Mouse (Mus musculus) midbrain, postnatal 0 days (tissue): Measurements from ENCODE around the gene Nfatc2ip. TPM values are rescaled to one million over a fixed set of nuclear protein-coding genes. Genes with fewer than 3 reads are reported as not detected.
A peak's percentile ranks its signal among the peaks of the same experiment; 100 is the strongest.

Experiments
- ATAC-seq: fragments of 200-750 bp; cut with Nextera tagmentation; 2 replicates; pipeline ENCODE4 v1.8.0; 2017; ENCODE audit warnings: moderate number of reproducible peaks, mild to moderate bottlenecking, moderate TSS enrichment, moderate library complexity; ENCODE audit not compliant: low FRiP score
- DNase-seq: peaks from one replicate; pipeline ENCODE4 v3.0.0-alpha.2; 2015; ENCODE audit warnings: low spot score
- H3K27ac ChIP-seq: fragments of 300-500 bp; sonication (generic); 2 replicates; pipeline ENCODE4 v1.5.1; 2014; ENCODE audit warnings: low read depth, mild to moderate bottlenecking, low read length, mixed read lengths
- H3K27me3 ChIP-seq: fragments of 300-500 bp; sonication (generic); 2 replicates; pipeline ENCODE4 v1.6.1; 2014; ENCODE audit warnings: low read length, control low read depth, mixed read lengths; ENCODE audit not compliant: insufficient read depth
- H3K36me3 ChIP-seq: fragments of 300-500 bp; sonication (generic); 2 replicates; pipeline ENCODE4 v1.6.1; 2014; ENCODE audit warnings: low read length, control low read depth, mixed read lengths; ENCODE audit not compliant: insufficient read depth
- H3K4me1 ChIP-seq: fragments of 300-500 bp; sonication (generic); 2 replicates; pipeline ENCODE4 v1.6.1; 2014; ENCODE audit warnings: mild to moderate bottlenecking, control low read depth, antibody characterized with exemption, low read length, mixed read lengths; ENCODE audit not compliant: insufficient read depth
- H3K4me2 ChIP-seq: fragments of 300-500 bp; sonication (generic); 2 replicates; pipeline ENCODE4 v1.6.1; 2014; ENCODE audit warnings: low read depth, mild to moderate bottlenecking, low read length, mixed read lengths; ENCODE audit not compliant: poor library complexity, severe bottlenecking
- H3K4me3 ChIP-seq: fragments of 300-500 bp; sonication (generic); 2 replicates; pipeline ENCODE4 v1.5.1; 2014; ENCODE audit warnings: low read depth, mild to moderate bottlenecking, low read length, moderate library complexity
- H3K9ac ChIP-seq: fragments of 300-500 bp; sonication (generic); replicated peaks from 2 replicates; pipeline ENCODE4 v1.6.1; 2014; ENCODE audit warnings: mild to moderate bottlenecking, low read length, moderate library complexity, mixed read lengths; ENCODE audit not compliant: poor library complexity, severe bottlenecking
- H3K9me3 ChIP-seq: fragments of 300-500 bp; sonication (generic); 2 replicates; pipeline ENCODE4 v1.6.1; 2016; ENCODE audit warnings: low read length, control low read depth
- CTCF ChIP-seq: IDR thresholded peaks from 2 replicates; pipeline ENCODE4 v1.5.1; 2016; ENCODE audit warnings: antibody characterized with exemption, mild to moderate bottlenecking
- WGBS: fragments of 180-500 bp; shearing (Covaris S2); extraction: QIAGEN DNeasy Blood & Tissue Kit; methylation state at CpG from one replicate; pipeline ENCODE4 v1.1.7; 2014; 5-methylcytosine and 5-hydroxymethylcytosine counted together
- polyA plus RNA-seq: library from polyadenylated mRNA; unstranded; fragments of >200 nt; fragmentation: Nextera tagmentation; extraction: Ambion mirVana; gene quantifications from 2 replicates; pipeline ENCODE4 v1.2.1, GENCODE M21; 2015
- total RNA-seq: library from RNA; depleted of rRNA; stranded (reverse); fragments of >200 nt; gene quantifications from 2 replicates; pipeline ENCODE4 v1.2.3, GENCODE M21; 2014; rRNA removed

Gene Nfatc2ip
- total RNA-seq (6.0 and 6.7 TPM in 2 replicates), polyA plus RNA-seq (2.3 and 2.4 TPM in 2 replicates)

DNA sequence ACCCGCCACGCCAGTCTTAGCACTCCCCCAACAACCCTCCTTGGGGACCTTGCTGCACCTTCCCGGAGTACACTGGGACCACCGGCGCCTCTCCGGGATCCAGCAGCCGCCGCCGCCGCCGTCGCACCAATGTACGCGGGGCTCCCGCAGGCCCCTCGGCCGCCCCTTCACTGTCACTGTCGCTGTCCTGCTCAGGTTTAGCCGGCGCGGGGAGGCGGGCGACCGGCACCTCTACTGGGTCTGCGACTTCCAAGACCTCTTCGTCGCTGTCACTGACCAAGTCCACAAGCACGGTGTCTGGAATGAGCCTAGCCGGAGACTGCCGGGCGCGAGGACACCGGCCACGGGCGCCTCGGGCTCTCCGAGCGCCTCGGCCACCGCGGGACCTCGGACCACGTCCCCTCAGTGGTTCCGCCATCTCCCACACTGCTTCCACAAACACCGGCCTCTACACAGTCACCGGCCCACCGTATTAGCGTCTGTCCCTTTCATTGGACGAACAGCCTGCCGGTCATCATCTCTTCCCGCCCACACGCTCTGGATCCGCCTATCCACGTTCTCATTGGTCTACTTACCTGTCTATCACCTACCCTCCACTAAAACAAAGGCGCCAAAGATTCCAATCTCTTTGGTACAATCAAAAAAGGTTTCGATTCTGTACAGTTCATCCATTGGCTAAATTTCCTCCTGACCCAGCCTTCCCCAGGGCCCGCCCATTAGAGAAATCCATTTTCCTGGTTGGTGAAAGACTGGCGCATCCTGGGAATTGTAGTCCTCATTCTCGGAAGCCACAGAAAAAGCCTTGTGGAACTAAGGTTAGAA lies at the start of gene Nfatc2ip:
Gene Nfatc2ip (minus strand): TSS at position 440 of the 822 bp plus-strand sequence.
- under 1% methylated on average over 58 of the region's 59 CpGs for WGBS
- ATAC-seq (peak; percentile 100), DNase-seq (peak; percentile 100)
- no peak for TF ChIP-seq CTCF
- Histone ChIP-seq H3K36me3 (no peaks in the 10 kb centered on the region; the same call in 1 of the 2 replicates), H3K4me2 (peak within 1 kb of the TSS; percentile 91), H3K27ac (peak within 1 kb of the TSS; percentile 27; the same call in 1 of the 2 replicates), H3K27me3 (no peaks in the 10 kb centered on the region), H3K4me3 (peak within 1 kb of the TSS; percentile 90), H3K9ac (peak within 1 kb of the TSS; percentile 62), H3K4me1 (no peaks in the 10 kb centered on the region), H3K9me3 (no peaks in the 10 kb centered on the region)

DNA sequence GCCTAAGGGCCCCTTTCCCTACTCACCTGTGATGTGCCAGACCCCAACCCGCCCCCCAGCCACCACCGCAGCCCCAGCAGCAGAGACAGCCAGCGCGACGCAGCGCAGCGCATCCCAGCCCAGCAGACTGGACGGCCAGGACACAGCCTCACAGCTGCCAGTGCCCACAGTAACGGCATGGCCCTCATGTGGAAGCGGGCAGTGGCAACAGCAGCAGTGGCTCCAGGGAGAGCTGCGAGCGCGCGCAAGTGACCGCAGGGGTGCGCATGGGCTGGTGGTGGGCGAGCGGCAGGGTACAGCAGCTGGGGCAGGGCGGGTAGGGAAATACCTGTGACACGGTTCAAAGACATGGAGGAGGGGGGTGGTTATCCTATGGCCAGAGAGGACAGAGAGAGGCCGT lies 49.7 kb upstream of the Nfatc2ip start:
- no peaks in the 10 kb centered on the region for H3K27me3 ChIP-seq
- TF ChIP-seq CTCF = no peak
- H3K27ac ChIP-seq = no peak overlapping the region
- DNase-seq = no peak
- no peaks in the 10 kb centered on the region for H3K4me1 ChIP-seq
- no peak overlapping the region for H3K9ac ChIP-seq
- no peak overlapping the region for H3K4me3 ChIP-seq
- ATAC-seq = no peak
- H3K4me2 ChIP-seq = no peak overlapping the region
- 89% methylated on average over 21 of the region's 21 CpGs for WGBS
- peaks cover 37% of the 10 kb centered on the region for H3K36me3 ChIP-seq
- no peaks in the 10 kb centered on the region for H3K9me3 ChIP-seq

DNA sequence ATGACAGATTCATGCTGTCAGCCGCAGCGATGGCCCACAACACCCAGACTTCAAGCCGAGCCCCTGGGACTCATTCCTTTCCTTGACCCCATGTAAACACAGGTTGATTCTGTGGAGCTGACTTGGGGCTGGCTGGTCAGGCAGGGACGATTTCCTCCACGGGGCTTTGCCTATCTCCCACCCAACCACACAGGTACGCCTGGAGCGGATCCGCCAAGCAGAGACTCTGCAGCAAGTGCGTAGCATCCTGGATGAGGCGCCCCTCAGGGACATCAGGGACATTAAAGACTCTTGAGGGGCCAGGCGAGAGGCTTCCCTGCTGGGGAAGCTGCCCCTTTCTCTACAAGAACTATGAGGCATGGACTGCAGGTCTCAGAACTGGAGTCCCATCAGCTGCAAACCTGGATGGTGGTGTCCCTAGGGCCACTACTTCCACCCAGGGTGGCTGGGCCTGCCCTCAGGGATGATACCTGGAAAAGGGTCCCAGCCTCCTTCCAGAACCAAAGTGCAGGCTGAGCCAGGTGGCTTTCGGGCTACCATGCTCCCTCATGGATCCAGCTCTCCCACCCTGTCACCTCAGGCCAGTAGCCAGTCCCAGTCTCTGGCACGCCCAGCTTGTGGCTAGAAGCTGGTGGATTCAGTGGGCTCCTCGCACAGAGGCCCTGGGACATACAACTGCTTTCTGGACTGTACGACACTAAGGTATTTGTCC lies 48.7 kb upstream of the Nfatc2ip start:
- Histone ChIP-seq H3K9ac (no peak overlapping the region), H3K4me3 (no peak overlapping the region), H3K4me1 (no peaks in the 10 kb centered on the region), H3K36me3 (peaks cover 37% of the 10 kb centered on the region), H3K27me3 (no peaks in the 10 kb centered on the region), H3K9me3 (no peaks in the 10 kb centered on the region), H3K27ac (no peak overlapping the region), H3K4me2 (no peak overlapping the region)
- DNase-seq = no peak
- no peak for ATAC-seq
- WGBS = 90% methylated on average over 15 of the region's 15 CpGs
- no peak for TF ChIP-seq CTCF

DNA sequence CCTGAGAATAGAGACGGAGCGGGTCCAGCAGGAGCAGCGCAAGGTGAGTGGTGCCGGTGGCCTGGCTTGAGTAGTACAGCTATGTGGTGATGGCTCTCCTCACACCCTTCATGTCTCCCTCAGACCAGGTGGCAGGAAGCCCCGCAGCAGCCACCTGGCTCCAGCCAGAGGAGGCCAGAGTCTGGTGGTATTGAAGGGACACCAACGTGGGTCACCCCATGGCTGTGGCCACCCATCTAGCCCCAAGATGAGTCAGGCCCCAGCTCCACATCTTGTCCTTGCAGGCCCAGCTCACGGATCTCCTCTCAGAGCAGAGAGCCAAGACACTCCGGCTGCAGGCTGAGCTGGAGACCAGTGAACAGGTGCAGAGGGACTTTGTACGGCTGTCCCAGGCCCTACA lies 48.0 kb upstream of the Nfatc2ip start:
- Histone ChIP-seq H3K4me2 (no peak overlapping the region), H3K4me1 (no peaks in the 10 kb centered on the region), H3K27ac (no peak overlapping the region), H3K27me3 (no peaks in the 10 kb centered on the region), H3K4me3 (no peak overlapping the region), H3K9me3 (no peaks in the 10 kb centered on the region), H3K36me3 (peaks cover 37% of the 10 kb centered on the region), H3K9ac (no peak overlapping the region)
- 94% methylated on average over 9 of the region's 9 CpGs for WGBS
- ATAC-seq (no peak), DNase-seq (no peak)
- no peak for TF ChIP-seq CTCF

DNA sequence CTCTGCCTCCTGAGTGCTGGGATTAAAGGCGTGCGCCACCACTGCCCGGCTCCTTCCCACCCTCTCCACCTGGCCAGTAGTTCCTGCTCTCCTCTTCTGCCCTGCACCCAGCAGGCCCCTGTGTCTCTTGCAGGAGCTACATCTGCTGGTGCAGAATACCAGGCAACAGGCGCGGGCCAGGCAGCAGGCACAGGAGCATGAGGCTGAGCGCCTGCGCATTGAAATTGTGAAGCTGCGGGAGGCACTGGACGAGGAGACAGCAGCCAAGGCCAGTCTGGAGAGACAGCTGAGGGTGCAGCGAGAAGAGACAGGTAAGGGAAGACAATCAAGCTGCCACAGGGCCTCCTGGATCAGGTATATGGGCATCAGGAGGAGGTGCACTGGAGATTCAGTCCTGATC lies 47.5 kb upstream of the Nfatc2ip start:
- ATAC-seq = no peak

DNA sequence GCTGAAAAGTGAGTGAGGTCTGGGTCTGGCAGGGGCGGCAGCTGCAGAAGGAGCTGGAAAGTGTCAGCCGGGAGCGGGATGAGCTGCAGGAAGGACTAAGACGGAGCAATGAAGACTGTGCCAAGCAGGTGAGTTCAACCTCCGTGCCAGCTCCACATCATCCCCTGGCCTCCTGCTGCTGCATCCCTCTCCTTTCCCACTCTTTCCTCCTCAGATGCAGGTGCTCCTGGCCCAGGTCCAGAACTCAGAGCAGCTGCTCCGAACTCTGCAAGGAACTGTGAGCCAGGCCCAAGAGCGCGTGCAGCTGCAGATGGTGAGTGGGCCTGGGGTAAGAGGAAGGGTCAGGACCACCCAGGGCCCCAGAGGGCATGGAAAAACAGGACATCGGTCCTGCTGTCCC lies 43.6 kb upstream of the Nfatc2ip start:
- no peak overlapping the region for H3K4me2 ChIP-seq
- H3K27ac ChIP-seq = no peak overlapping the region
- no peak overlapping the region for H3K4me3 ChIP-seq
- 77% methylated on average over 9 of the region's 9 CpGs for WGBS
- ATAC-seq = no peak
- H3K27me3 ChIP-seq = no peaks in the 10 kb centered on the region
- no peak for TF ChIP-seq CTCF
- H3K4me1 ChIP-seq = no peaks in the 10 kb centered on the region
- H3K36me3 ChIP-seq = peaks cover 27% of the 10 kb centered on the region
- H3K9me3 ChIP-seq = no peaks in the 10 kb centered on the region
- H3K9ac ChIP-seq = no peak overlapping the region
- DNase-seq = peak; percentile 2

More for the DNA sequence above, 47.5 kb upstream of the Nfatc2ip start:
- Histone ChIP-seq H3K27ac (no peak overlapping the region), H3K4me3 (no peak overlapping the region), H3K4me2 (no peak overlapping the region), H3K9ac (no peak overlapping the region), H3K36me3 (peaks cover 37% of the 10 kb centered on the region), H3K4me1 (no peaks in the 10 kb centered on the region), H3K27me3 (no peaks in the 10 kb centered on the region), H3K9me3 (no peaks in the 10 kb centered on the region)
- WGBS = 90% methylated on average over 10 of the region's 10 CpGs
- DNase-seq = no peak
- TF ChIP-seq CTCF = no peak
